Mouse (Mus musculus) stomach, embryonic 16.5 days (tissue): ENCODE data around the gene Pla2g7. TPM values are rescaled to one million over a fixed set of nuclear protein-coding genes. Genes with fewer than 3 reads are reported as not detected.
"Not testable (repeated sequence)": the region's sequence is repeated elsewhere in the genome, so short reads cannot be mapped to it uniquely, and the experiment has no call there.

Experiments used
- ATAC-seq: fragments of 200-750 bp; cut with Nextera tagmentation; 2 replicates; pipeline ENCODE4 v1.8.0; 2017; ENCODE audit warnings: moderate number of reproducible peaks, moderate TSS enrichment; ENCODE audit not compliant: insufficient read depth, low FRiP score
- H3K27ac ChIP-seq: fragments of 300-500 bp; sonication (generic); 2 replicates; pipeline ENCODE4 v1.5.1; 2014; ENCODE audit warnings: low read length
- H3K27me3 ChIP-seq: fragments of 300-500 bp; sonication (generic); 2 replicates; pipeline ENCODE4 v1.6.1; 2014; ENCODE audit warnings: low read length, control low read depth, mixed read lengths; ENCODE audit not compliant: control insufficient read depth, insufficient read depth
- H3K36me3 ChIP-seq: fragments of 300-500 bp; sonication (generic); 2 replicates; pipeline ENCODE4 v1.6.1; 2014; ENCODE audit warnings: low read length; ENCODE audit not compliant: control insufficient read depth, insufficient read depth
- H3K4me1 ChIP-seq: fragments of 300-500 bp; sonication (generic); 2 replicates; pipeline ENCODE4 v1.6.1; 2014; ENCODE audit warnings: low read length, control low read depth, mixed read lengths; ENCODE audit not compliant: control insufficient read depth, insufficient read depth
- H3K4me2 ChIP-seq: fragments of 300-500 bp; sonication (generic); 2 replicates; pipeline ENCODE4 v1.6.1; 2014; ENCODE audit warnings: low read depth, low read length, mixed read lengths
- H3K4me3 ChIP-seq: fragments of 300-500 bp; sonication (generic); replicated peaks from 2 replicates; pipeline ENCODE4 v1.5.1; 2014; ENCODE audit warnings: mild to moderate bottlenecking, low read length
- H3K9ac ChIP-seq: fragments of 300-500 bp; sonication (generic); 2 replicates; pipeline ENCODE4 v1.6.1; 2014; ENCODE audit warnings: low read length
- H3K9me3 ChIP-seq: fragments of 300-500 bp; sonication (generic); replicated peaks from 2 replicates; pipeline ENCODE4 v1.6.1; 2016; ENCODE audit warnings: low read length, control low read depth; ENCODE audit not compliant: control insufficient read depth
- WGBS: fragments of 180-500 bp; shearing (Covaris S2); extraction: QIAGEN DNeasy Blood & Tissue Kit; methylation state at CpG from one replicate; pipeline ENCODE4 v1.1.7; 2014; 5-methylcytosine and 5-hydroxymethylcytosine counted together
- polyA plus RNA-seq: library from polyadenylated mRNA; unstranded; fragments of >200 nt; fragmentation: Nextera tagmentation; extraction: Ambion mirVana; gene quantifications from 2 replicates; pipeline ENCODE4 v1.2.1, GENCODE M21; 2015

The Pla2g7 gene
- polyA plus RNA-seq = 9.8 and 12.5 TPM in 2 replicates

GRCm38 (mm10) chr17:43567992-43568888 lies at the start of gene Pla2g7:
TSS of gene Pla2g7 (plus strand) at chr17:43568098.
- Histone ChIP-seq H3K4me3 (peak within 1 kb of the TSS; percentile 54), H3K9me3 (no peaks in the 10 kb centered on the region), H3K4me2 (peak within 1 kb of the TSS; percentile 91), H3K27me3 (no peaks in the 10 kb centered on the region), H3K9ac (peak within 1 kb of the TSS; percentile 74), H3K27ac (no peak within 1 kb of the TSS), H3K36me3 (no peaks in the 10 kb centered on the region), H3K4me1 (peaks cover 2% of the 10 kb centered on the region)
- peak; percentile 72; the same call in 1 of the 2 replicates for ATAC-seq
- WGBS = under 1% methylated on average over 34 of the region's 34 CpGs

DNA sequence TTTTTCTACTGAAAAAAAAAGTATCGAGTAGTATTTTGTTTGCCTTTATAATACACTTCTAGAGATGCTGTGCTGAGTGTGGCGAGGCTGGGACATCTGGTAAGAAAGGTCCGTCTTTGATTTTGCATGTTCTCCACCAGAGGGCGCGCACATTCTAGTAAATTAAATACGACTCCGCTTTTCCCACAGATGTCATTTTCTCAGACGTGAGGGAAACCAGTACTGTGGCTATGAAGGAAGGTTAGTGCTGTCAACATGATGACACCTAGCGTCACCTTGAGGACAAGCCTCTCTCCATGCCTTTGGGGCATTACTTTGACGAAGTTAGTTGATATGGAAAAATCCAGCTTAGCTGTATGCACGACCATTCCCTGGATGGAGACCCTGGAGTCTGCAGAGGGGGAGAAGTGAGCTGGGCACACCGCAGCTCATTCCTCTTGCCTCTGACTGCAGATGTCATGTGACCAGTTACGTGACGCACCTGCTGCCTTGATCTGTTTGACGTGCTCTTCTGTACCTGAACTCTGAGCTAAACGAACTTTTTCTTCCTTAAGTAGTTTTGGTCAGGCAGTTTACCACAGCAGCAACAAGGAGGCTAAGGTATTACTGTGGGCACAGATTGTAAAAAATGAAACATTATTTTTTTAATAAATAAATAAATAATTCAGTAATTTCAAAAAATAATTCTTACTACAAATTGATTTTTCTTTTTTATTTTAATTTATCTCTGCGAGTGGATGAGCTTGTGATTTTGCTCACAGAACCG lies 49.1 kb upstream of the Pla2g7 start:
- no peaks in the 10 kb centered on the region for H3K4me1 ChIP-seq
- ATAC-seq = peak; percentile 64; the same call in 1 of the 2 replicates
- WGBS = 23% methylated on average over 18 of the region's 18 CpGs
- no peaks in the 10 kb centered on the region; the same call in 1 of the 2 replicates for H3K9me3 ChIP-seq
- no peak overlapping the region for H3K4me3 ChIP-seq
- no peaks in the 10 kb centered on the region for H3K36me3 ChIP-seq
- no peak overlapping the region for H3K9ac ChIP-seq
- no peak overlapping the region for H3K4me2 ChIP-seq
- no peak overlapping the region for H3K27ac ChIP-seq
- H3K27me3 ChIP-seq = 0 out of 2 replicates have a peak, but pooled peaks cover 3% of the 10 kb centered on the region

- H3K4me1 ChIP-seq = no peaks in the 10 kb centered on the region
- no peaks in the 10 kb centered on the region for H3K9me3 ChIP-seq
- no peak overlapping the region for H3K9ac ChIP-seq
- no peak overlapping the region for H3K4me2 ChIP-seq
- ATAC-seq = no peak
- 77% methylated on average over 3 of the region's 3 CpGs for WGBS
- 0 out of 2 replicates have a peak, but pooled peaks cover 3% of the 10 kb centered on the region for H3K27me3 ChIP-seq
- no peaks in the 10 kb centered on the region for H3K36me3 ChIP-seq
- no peak overlapping the region for H3K27ac ChIP-seq
- no peak overlapping the region for H3K4me3 ChIP-seq
These were observed 47.7 kb upstream of the Pla2g7 start for GRCm38 (mm10) chr17:43520166-43520565.

DNA sequence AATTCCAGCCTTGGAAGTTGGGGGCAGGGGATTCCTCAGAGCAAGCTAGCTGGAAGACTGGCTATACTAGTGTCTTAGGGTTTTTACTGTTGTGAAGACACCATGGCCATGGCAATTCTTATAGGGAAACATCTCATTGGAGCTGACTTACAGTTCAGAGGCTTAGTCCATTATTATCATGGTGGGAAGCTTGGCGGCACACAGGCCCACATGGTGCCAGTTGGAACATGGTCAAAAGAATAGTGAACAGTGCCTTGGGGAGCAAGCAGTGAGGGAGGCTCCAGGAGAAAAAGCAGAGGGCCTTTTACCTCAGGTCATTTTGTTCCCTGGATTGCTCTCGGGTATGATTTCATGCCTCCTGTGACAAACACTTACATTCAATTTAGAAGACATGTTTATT lies 37.4 kb upstream of the Pla2g7 start:
- WGBS = 87% methylated on average over 2 of the region's 2 CpGs
- Histone ChIP-seq H3K27ac (no peak overlapping the region), H3K9ac (no peak overlapping the region)

DNA sequence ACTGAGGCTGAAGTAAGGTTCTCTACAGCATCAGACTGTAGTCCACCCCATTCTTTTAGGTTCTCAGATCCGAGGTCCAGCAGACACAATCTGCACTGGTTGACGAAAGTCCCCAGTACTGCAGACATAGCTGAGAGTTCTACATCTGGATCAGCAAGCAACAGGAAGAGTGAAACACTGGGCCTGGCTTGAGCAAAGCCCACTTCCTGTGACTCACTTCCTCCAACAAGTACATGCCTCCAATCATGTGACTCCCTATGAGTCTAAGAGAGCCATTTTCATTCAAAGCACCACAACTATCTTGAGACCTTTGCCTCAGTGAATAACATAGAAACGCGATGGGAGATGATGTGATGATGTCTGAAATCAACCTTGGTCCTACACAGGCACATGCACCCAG lies 36.7 kb upstream of the Pla2g7 start:
- no peak overlapping the region for H3K4me3 ChIP-seq
- no peak overlapping the region for H3K4me2 ChIP-seq
- 0 out of 2 replicates have a peak, but pooled peaks cover 4% of the 10 kb centered on the region for H3K4me1 ChIP-seq
- no peak for ATAC-seq
- no peak overlapping the region for H3K9ac ChIP-seq
- no peaks in the 10 kb centered on the region for H3K27me3 ChIP-seq
- H3K36me3 ChIP-seq = no peaks in the 10 kb centered on the region
- no peak overlapping the region for H3K27ac ChIP-seq
- no peaks in the 10 kb centered on the region for H3K9me3 ChIP-seq
- WGBS = 94% methylated on average over 4 of the region's 4 CpGs

More for the DNA sequence above, 37.4 kb upstream of the Pla2g7 start:
- no peaks in the 10 kb centered on the region for H3K9me3 ChIP-seq
- ATAC-seq = no peak
- H3K4me1 ChIP-seq = 0 out of 2 replicates have a peak, but pooled peaks cover 4% of the 10 kb centered on the region
- H3K4me3 ChIP-seq = no peak overlapping the region
- H3K27me3 ChIP-seq = no peaks in the 10 kb centered on the region
- no peaks in the 10 kb centered on the region for H3K36me3 ChIP-seq
- no peak overlapping the region for H3K4me2 ChIP-seq

- H3K9me3 ChIP-seq = no peaks in the 10 kb centered on the region
- H3K4me2 ChIP-seq = peak overlapping the region; percentile 54
- peak overlapping the region; percentile 33 for H3K4me3 ChIP-seq
- H3K9ac ChIP-seq = peak overlapping the region; percentile 44; the same call in 1 of the 2 replicates
- H3K36me3 ChIP-seq = no peaks in the 10 kb centered on the region
- H3K27ac ChIP-seq = peak overlapping the region; percentile 7; the same call in 1 of the 2 replicates
- H3K27me3 ChIP-seq = no peaks in the 10 kb centered on the region
- WGBS = 18% methylated on average over 23 of the region's 23 CpGs
- peak; percentile 90 for ATAC-seq
- 0 out of 2 replicates have a peak, but pooled peaks cover 4% of the 10 kb centered on the region for H3K4me1 ChIP-seq
These were observed 33.3 kb upstream of the Pla2g7 start for GRCm38 (mm10) chr17:43534362-43535222.

- not testable (repeated sequence) for H3K9ac ChIP-seq, H3K9me3 ChIP-seq, H3K4me2 ChIP-seq, H3K27me3 ChIP-seq, ATAC-seq, H3K36me3 ChIP-seq, H3K4me1 ChIP-seq, H3K4me3 ChIP-seq, H3K27ac ChIP-seq
- WGBS = 85% methylated on average over 6 of the region's 6 CpGs
These were observed 31.1 kb upstream of the Pla2g7 start for GRCm38 (mm10) chr17:43536841-43537240.

GRCm38 (mm10) chr17:43538767-43539166 lies 29.1 kb upstream of the Pla2g7 start:
- WGBS = 85% methylated on average over 3 of the region's 3 CpGs
- ATAC-seq = no peak

More at GRCm38 (mm10) chr17:43538767-43539166, 29.1 kb upstream of the Pla2g7 start:
- Histone ChIP-seq H3K27ac (no peak overlapping the region), H3K36me3 (no peaks in the 10 kb centered on the region), H3K4me2 (no peak overlapping the region), H3K27me3 (no peaks in the 10 kb centered on the region), H3K9ac (no peak overlapping the region), H3K9me3 (no peaks in the 10 kb centered on the region), H3K4me1 (0 out of 2 replicates have a peak, but pooled peaks cover 4% of the 10 kb centered on the region), H3K4me3 (no peak overlapping the region)
